In the genomic region with DNA sequence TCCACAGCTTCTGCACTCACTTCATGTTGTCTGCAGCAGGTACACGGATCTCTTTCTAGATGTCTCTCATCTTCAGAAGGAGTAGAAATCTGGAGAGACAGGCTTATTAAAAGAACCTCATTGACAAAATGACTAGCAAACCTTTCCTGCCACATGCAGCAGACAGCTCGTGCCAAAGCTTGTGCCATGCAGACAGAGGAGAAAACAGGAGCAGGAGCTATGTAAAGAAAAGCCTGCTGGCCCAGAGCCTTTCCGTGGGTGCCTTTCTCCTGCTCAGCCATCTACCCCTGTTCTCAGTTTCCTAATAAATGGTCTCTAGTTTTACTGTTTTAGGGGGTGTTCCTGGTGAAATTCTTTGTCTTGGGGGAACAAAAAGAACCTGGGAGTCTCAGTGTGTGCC, we compare ENCODE assay signal across 21 mouse cellular contexts.
DNase-seq lines count a peak whose midpoint lies in the region; ATAC-seq and TF ChIP-seq lines count a peak whose summit lies in the region.
"Had no signal": no experiment of that assay in that cellular context is flagged by ENCODE, and none has a peak within 500 bp of the region (broad histone marks: within the 10 kb centered on the region; RNA-seq: fewer than 3 reads in every experiment).

No protein-coding gene starts in this region.

- H3K9me3 ChIP-seq in midbrain, embryonic 12.5 days, result no peaks in the 10 kb centered on the region
- no peaks in the 10 kb centered on the region for H3K9me3 ChIP-seq in midbrain, postnatal 0 days (ENCODE audit: low read length)
- no peaks in the 10 kb centered on the region for H3K9me3 ChIP-seq in embryonic facial prominence, embryonic 11.5 days (replicated peaks; ENCODE audit: control insufficient read depth, low read length)
- H3K9me3 ChIP-seq in forebrain, embryonic 14.5 days (replicated peaks; ENCODE audit: control insufficient read depth, low read length), result no peaks in the 10 kb centered on the region
- no peaks in the 10 kb centered on the region for H3K9me3 ChIP-seq in midbrain, embryonic 15.5 days
- H3K9me3 ChIP-seq: heart, embryonic 15.5 days; liver, embryonic 13.5 days; neural tube, embryonic 12.5 days; stomach, embryonic 15.5 days had no signal

- DNase-seq in midbrain, postnatal 0 days (ENCODE audit: low spot score), result no peak
- DNase-seq in embryonic facial prominence, embryonic 11.5 days (ENCODE audit: low spot score), result no peak
- peak; percentile 36 for DNase-seq in forebrain, embryonic 14.5 days (ENCODE audit: low spot score)
- no peak for DNase-seq in kidney, postnatal 14 days
- no peak for DNase-seq in layer of hippocampus, adult 11-12 months (ENCODE audit: low spot score)
- DNase-seq: adrenal gland, adult 8-10 months; cerebellum, adult 8-10 months; heart, postnatal 36 days; kidney, postnatal 36 days; liver, embryonic 13.5 days; lung, adult 2 months; lung, postnatal 14 days; thymus, postnatal 4 days had no signal

- no peak for ATAC-seq in midbrain, embryonic 12.5 days (ENCODE audit: low FRiP score, low read depth)
- no peak for ATAC-seq in midbrain, postnatal 0 days (ENCODE audit: low FRiP score)
- ATAC-seq in embryonic facial prominence, embryonic 11.5 days (replicated peaks; ENCODE audit: insufficient number of reproducible peaks, low FRiP score, low TSS enrichment, low read depth), result no peak
- ATAC-seq in forebrain, embryonic 14.5 days, result no peak
- ATAC-seq in midbrain, embryonic 15.5 days (replicated peaks), result no peak
- ATAC-seq: activated CD4-positive, CD25-positive, alpha-beta regulatory T cell, adult 4 months; hindbrain, embryonic 16.5 days; intestine, embryonic 16.5 days had no signal

- H3K36me3 ChIP-seq in midbrain, embryonic 12.5 days, result no peaks in the 10 kb centered on the region
- H3K36me3 ChIP-seq in midbrain, postnatal 0 days (ENCODE audit: insufficient read depth, low read length), result no peaks in the 10 kb centered on the region
- no peaks in the 10 kb centered on the region for H3K36me3 ChIP-seq in embryonic facial prominence, embryonic 11.5 days (replicated peaks; ENCODE audit: control insufficient read depth, insufficient read depth, low read depth, low read length)
- H3K36me3 ChIP-seq in forebrain, embryonic 14.5 days (ENCODE audit: control insufficient read depth, insufficient read depth, low read length), result no peaks in the 10 kb centered on the region
- no peaks in the 10 kb centered on the region for H3K36me3 ChIP-seq in midbrain, embryonic 15.5 days (replicated peaks)
- H3K36me3 ChIP-seq: heart, embryonic 15.5 days; liver, embryonic 13.5 days; neural tube, embryonic 12.5 days; stomach, embryonic 15.5 days had no signal

- H3K27me3 ChIP-seq in midbrain, embryonic 12.5 days, result no peaks in the 10 kb centered on the region
- no peaks in the 10 kb centered on the region for H3K27me3 ChIP-seq in midbrain, postnatal 0 days (ENCODE audit: insufficient read depth, low read length)
- H3K27me3 ChIP-seq in embryonic facial prominence, embryonic 11.5 days (ENCODE audit: control insufficient read depth, insufficient read depth, low read length), result no peaks in the 10 kb centered on the region
- H3K27me3 ChIP-seq in forebrain, embryonic 14.5 days (replicated peaks; ENCODE audit: control insufficient read depth, insufficient read depth, low read length), result no peaks in the 10 kb centered on the region
- no peaks in the 10 kb centered on the region for H3K27me3 ChIP-seq in midbrain, embryonic 15.5 days (replicated peaks)
- H3K27me3 ChIP-seq: liver, embryonic 13.5 days; neural tube, embryonic 12.5 days; stomach, embryonic 15.5 days had no signal

- WGBS in midbrain, embryonic 12.5 days, result 50% methylated on average over 3 of the region's 3 CpGs
- WGBS in midbrain, postnatal 0 days, result 28% methylated on average over 3 of the region's 3 CpGs
- WGBS in embryonic facial prominence, embryonic 11.5 days, result 53% methylated on average over 3 of the region's 3 CpGs
- 23% methylated on average over 3 of the region's 3 CpGs for WGBS in forebrain, embryonic 14.5 days
- 36% methylated on average over 3 of the region's 3 CpGs for WGBS in midbrain, embryonic 15.5 days

- no peak overlapping the region for H3K4me3 ChIP-seq in midbrain, embryonic 12.5 days
- no peak overlapping the region for H3K4me3 ChIP-seq in midbrain, postnatal 0 days (ENCODE audit: low read depth, low read length)
- H3K4me3 ChIP-seq in embryonic facial prominence, embryonic 11.5 days (ENCODE audit: low read depth, low read length), result no peak overlapping the region
- H3K4me3 ChIP-seq in forebrain, embryonic 14.5 days (ENCODE audit: low read depth, low read length), result no peak overlapping the region
- no peak overlapping the region for H3K4me3 ChIP-seq in midbrain, embryonic 15.5 days
- H3K4me3 ChIP-seq: heart, embryonic 15.5 days; liver, embryonic 13.5 days; neural tube, embryonic 12.5 days; stomach, embryonic 15.5 days had no signal

- no peak overlapping the region for H3K9ac ChIP-seq in midbrain, embryonic 12.5 days (replicated peaks)
- H3K9ac ChIP-seq in midbrain, postnatal 0 days (replicated peaks; ENCODE audit: low read length, poor library complexity, severe bottlenecking), result no peak overlapping the region
- peak overlapping the region; percentile 28; the same call in 1 of the 2 replicates for H3K9ac ChIP-seq in embryonic facial prominence, embryonic 11.5 days (replicated peaks; ENCODE audit: low read length)
- peak overlapping the region; percentile 17; the same call in 1 of the 2 replicates for H3K9ac ChIP-seq in forebrain, embryonic 14.5 days (ENCODE audit: low read length)
- no peak overlapping the region for H3K9ac ChIP-seq in midbrain, embryonic 15.5 days
- H3K9ac ChIP-seq: heart, embryonic 15.5 days; liver, embryonic 13.5 days; neural tube, embryonic 12.5 days; stomach, embryonic 15.5 days had no signal

- no peak for TF ChIP-seq CTCF in midbrain, postnatal 0 days (IDR thresholded peaks at IDR 0.05)

- peak overlapping the region; percentile 65 for H3K27ac ChIP-seq in midbrain, embryonic 12.5 days (replicated peaks)
- no peak overlapping the region for H3K27ac ChIP-seq in midbrain, postnatal 0 days (ENCODE audit: low read depth, low read length)
- no peak overlapping the region; the same call in 1 of the 2 replicates for H3K27ac ChIP-seq in embryonic facial prominence, embryonic 11.5 days (replicated peaks; ENCODE audit: low read depth, low read length)
- peak overlapping the region; percentile 55; the same call in 1 of the 2 replicates for H3K27ac ChIP-seq in forebrain, embryonic 14.5 days (ENCODE audit: low read depth, low read length)
- H3K27ac ChIP-seq in midbrain, embryonic 15.5 days, result 0 out of 2 replicates have a peak overlapping the region, but pooled peaks have one; percentile 14
- H3K27ac ChIP-seq: heart, embryonic 15.5 days; liver, embryonic 13.5 days; neural tube, embryonic 12.5 days; stomach, embryonic 15.5 days had no signal

- peaks cover 29% of the 10 kb centered on the region for H3K4me1 ChIP-seq in midbrain, embryonic 12.5 days
- H3K4me1 ChIP-seq in midbrain, postnatal 0 days (ENCODE audit: insufficient read depth, low read length), result no peaks in the 10 kb centered on the region; the same call in 1 of the 2 replicates
- no peaks in the 10 kb centered on the region for H3K4me1 ChIP-seq in embryonic facial prominence, embryonic 11.5 days (ENCODE audit: control insufficient read depth, insufficient read depth, low read length)
- H3K4me1 ChIP-seq in forebrain, embryonic 14.5 days (ENCODE audit: control insufficient read depth, insufficient read depth, low read length), result peaks cover 10% of the 10 kb centered on the region
- peaks cover 7% of the 10 kb centered on the region for H3K4me1 ChIP-seq in midbrain, embryonic 15.5 days
- H3K4me1 ChIP-seq: heart, embryonic 15.5 days; liver, embryonic 13.5 days; stomach, embryonic 15.5 days had no signal

- no peak overlapping the region for H3K4me2 ChIP-seq in midbrain, embryonic 12.5 days (replicated peaks)
- no peak overlapping the region for H3K4me2 ChIP-seq in midbrain, postnatal 0 days (ENCODE audit: low read depth, low read length, poor library complexity, severe bottlenecking)
- no peak overlapping the region; the same call in 1 of the 2 replicates for H3K4me2 ChIP-seq in embryonic facial prominence, embryonic 11.5 days (ENCODE audit: low read depth, low read length)
- H3K4me2 ChIP-seq in forebrain, embryonic 14.5 days (ENCODE audit: low read length), result no peak overlapping the region
- no peak overlapping the region for H3K4me2 ChIP-seq in midbrain, embryonic 15.5 days
- H3K4me2 ChIP-seq: heart, embryonic 15.5 days; liver, embryonic 13.5 days; neural tube, embryonic 12.5 days; stomach, embryonic 15.5 days had no signal

Comparison
In these comparisons a context has a peak if more than half of its experiments do, and no peak if none do; other contexts are left out.
1. H3K27ac ChIP-seq: peak in midbrain, embryonic 12.5 days (single experiment), forebrain, embryonic 14.5 days (single experiment) and midbrain, embryonic 15.5 days (single experiment); none in midbrain, postnatal 0 days (single experiment) and embryonic facial prominence, embryonic 11.5 days (single experiment).
2. H3K9ac ChIP-seq: peak in embryonic facial prominence, embryonic 11.5 days (single experiment) and forebrain, embryonic 14.5 days (single experiment); none in midbrain, embryonic 12.5 days (single experiment), midbrain, postnatal 0 days (single experiment) and midbrain, embryonic 15.5 days (single experiment).